Mouse (Mus musculus) liver, postnatal 0 days (tissue): ENCODE measurements at regions not wholly inside any gene's neighbourhood (a gene's known extent, or its start where the extent isn't known, plus 50 kb on each side); places are given as distances from the start of the nearest gene placed in this dataset.

ENCODE experiments used
- CTCF ChIP-seq: sonication (generic); IDR thresholded peaks from 2 replicates; pipeline ENCODE4 v1.5.1; 2016; ENCODE audit warnings: antibody characterized with exemption, low read depth
- EP300 ChIP-seq: IDR thresholded peaks from 2 replicates; pipeline ENCODE4 v1.6.1; 2016; ENCODE audit warnings: antibody characterized with exemption, low read depth, mild to moderate bottlenecking

GRCm38 (mm10) chr17:7435075-7435474, 49.8 kb upstream of the Unc93a2 start:
- no peak for TF ChIP-seq CTCF
- TF ChIP-seq EP300, result no peak
